Mouse (Mus musculus): ENCODE data around the gene Olfr871. TPM values are rescaled to one million over a fixed set of nuclear protein-coding genes. Genes with fewer than 3 reads are reported as not detected.
"Not testable (repeated sequence)": the region's sequence is repeated elsewhere in the genome, so short reads cannot be mapped to it uniquely, and the experiment has no call there.

Gene Olfr871
- not detected in 2 replicates for polyA plus RNA-seq (2012; rRNA removed)

DNA sequence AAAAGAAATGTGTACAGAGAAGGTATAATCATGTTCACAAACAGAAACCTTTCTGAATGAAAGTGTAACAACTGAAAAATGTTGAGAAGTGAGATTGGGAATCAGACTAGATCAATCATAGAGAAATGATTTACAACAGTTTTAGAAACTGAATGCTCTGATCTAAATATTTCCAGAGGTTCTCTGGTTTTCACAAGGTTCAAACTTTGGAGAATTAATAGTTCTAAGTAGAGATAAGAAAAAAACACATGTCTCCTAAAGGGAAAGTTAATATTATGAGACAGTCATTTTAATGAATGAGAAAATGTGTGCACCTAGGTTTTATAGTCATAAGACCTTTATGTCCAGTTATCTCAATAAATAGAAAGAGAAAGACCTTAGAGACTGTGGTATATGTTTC, at the start of gene Olfr871:
Gene Olfr871, plus strand, starts transcription at position 301 of the 400 bp plus-strand sequence.
- no peak for TF ChIP-seq POLR2A (IDR thresholded peaks at IDR 0.05; ENCODE audit: borderline replicate concordance, extremely low read depth, low read depth, low read length)
- no peak for TF ChIP-seq CTCF (IDR thresholded peaks at IDR 0.05; ENCODE audit: insufficient read depth, low read length)
- Histone ChIP-seq H3K4me1 (ENCODE audit: control insufficient read depth, insufficient read depth, low read length) (no peaks in the 10 kb centered on the region), H3K4me3 (replicated peaks; ENCODE audit: extremely low read depth, low read depth, low read length) (no peak within 1 kb of the TSS)
- no peak for DNase-seq

DNA sequence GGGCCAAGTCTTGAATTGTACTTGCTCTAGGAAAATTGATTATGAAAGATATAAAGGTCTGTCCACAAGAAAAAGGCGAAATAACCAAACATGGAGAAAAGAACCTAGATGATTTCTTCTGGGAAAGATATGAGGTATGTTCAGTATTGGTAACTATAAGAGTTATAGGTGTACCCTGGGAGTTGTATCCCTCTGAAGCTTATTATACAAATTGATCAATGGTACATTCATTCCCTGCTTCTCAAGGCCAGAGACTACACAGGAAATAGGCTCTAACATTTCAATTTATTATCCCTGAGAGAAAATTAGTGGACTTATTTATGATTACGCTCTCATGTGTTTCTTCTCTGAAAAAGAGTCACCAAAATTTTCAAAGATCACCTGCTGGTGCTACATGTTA, 38.0 kb upstream of the Olfr871 start, which contains the start of gene Olfr870:
Gene Olfr870, minus strand, starts transcription at position 101 of the 400 bp plus-strand sequence.
- H3K4me3 ChIP-seq (replicated peaks; ENCODE audit: extremely low read depth, low read depth, low read length): no peak within 1 kb of the TSS
- no peak for DNase-seq
- TF ChIP-seq CTCF (IDR thresholded peaks at IDR 0.05; ENCODE audit: insufficient read depth, low read length) (no peak), POLR2A (IDR thresholded peaks at IDR 0.05; ENCODE audit: borderline replicate concordance, extremely low read depth, low read depth, low read length) (no peak)
- H3K4me1 ChIP-seq (ENCODE audit: control insufficient read depth, insufficient read depth, low read length): no peaks in the 10 kb centered on the region
- 71% methylated on average over 2 of the region's 2 CpGs for WGBS

DNA sequence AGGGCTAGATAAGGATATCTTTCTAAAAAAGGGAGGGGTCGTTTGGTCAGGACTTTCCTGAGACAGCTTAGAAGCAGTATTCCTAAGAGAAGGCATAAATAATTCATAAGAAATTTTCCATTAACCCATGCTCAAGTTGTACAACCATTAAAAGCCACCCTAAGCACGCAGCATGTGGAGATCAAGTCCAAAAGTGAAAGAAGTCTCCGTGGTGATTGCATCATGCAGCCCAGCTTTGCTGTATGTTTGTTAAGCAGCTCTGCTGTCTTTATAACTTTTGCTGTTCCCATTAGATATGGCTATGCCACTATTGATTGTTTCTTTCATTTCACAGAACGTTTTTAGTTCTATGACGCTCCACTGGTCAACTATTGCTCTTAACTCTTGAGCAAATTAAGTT, 32.5 kb upstream of the Olfr871 start:
- Histone ChIP-seq H3K4me1 (ENCODE audit: control insufficient read depth, insufficient read depth, low read length) (no peaks in the 10 kb centered on the region), H3K4me3 (replicated peaks; ENCODE audit: extremely low read depth, low read depth, low read length) (no peak overlapping the region)
- 55% methylated on average over 5 of the region's 5 CpGs for WGBS
- no peak for TF ChIP-seq POLR2A (IDR thresholded peaks at IDR 0.05; ENCODE audit: borderline replicate concordance, extremely low read depth, low read depth, low read length)
- no peak for TF ChIP-seq CTCF (IDR thresholded peaks at IDR 0.05; ENCODE audit: insufficient read depth, low read length)
- DNase-seq: no peak

DNA sequence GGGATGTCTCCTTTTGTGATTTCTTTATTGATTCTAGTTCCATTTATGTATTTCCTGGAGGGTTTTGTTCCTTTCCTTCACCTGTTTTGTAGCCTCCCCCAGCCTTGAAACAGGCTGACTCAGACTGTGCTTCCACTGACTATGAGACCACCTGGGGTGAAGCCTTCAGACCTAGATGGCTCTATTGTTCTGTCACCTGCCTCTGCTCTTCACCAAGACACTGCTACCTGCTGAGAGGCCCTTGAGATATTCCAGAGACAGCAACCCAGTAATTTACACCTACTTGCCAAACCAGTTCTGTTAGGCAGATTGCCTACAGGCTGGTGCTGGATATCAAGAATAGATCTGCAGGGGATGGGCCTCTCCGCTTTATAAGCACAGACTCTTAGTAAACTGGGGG, 9.9 kb upstream of the Olfr871 start:
- WGBS: 58% methylated on average over 1 of the region's 1 CpGs
- no peak for DNase-seq
- Histone ChIP-seq H3K4me3 (replicated peaks; ENCODE audit: extremely low read depth, low read depth, low read length) (no peak overlapping the region), H3K4me1 (ENCODE audit: control insufficient read depth, insufficient read depth, low read length) (no peaks in the 10 kb centered on the region)
- TF ChIP-seq POLR2A (IDR thresholded peaks at IDR 0.05; ENCODE audit: borderline replicate concordance, extremely low read depth, low read depth, low read length): no peak
- no peak for TF ChIP-seq CTCF (IDR thresholded peaks at IDR 0.05; ENCODE audit: insufficient read depth, low read length)

- not testable (repeated sequence) for H3K4me3 ChIP-seq (replicated peaks; ENCODE audit: extremely low read depth, low read depth, low read length); DNase-seq; H3K4me1 ChIP-seq (ENCODE audit: control insufficient read depth, insufficient read depth, low read length)
- WGBS: 81% methylated on average over 7 of the region's 7 CpGs
Measured at GRCm38 (mm10) chr9:20203413-20203984, 8.5 kb upstream of the Olfr871 start.

GRCm38 (mm10) chr9:20210812-20211211, 1.2 kb upstream of the Olfr871 start:
- DNase-seq: no peak
- H3K4me3 ChIP-seq (replicated peaks; ENCODE audit: extremely low read depth, low read depth, low read length): no peak overlapping the region
- H3K4me1 ChIP-seq (ENCODE audit: control insufficient read depth, insufficient read depth, low read length): no peaks in the 10 kb centered on the region
- TF ChIP-seq POLR2A (IDR thresholded peaks at IDR 0.05; ENCODE audit: borderline replicate concordance, extremely low read depth, low read depth, low read length) (no peak), CTCF (IDR thresholded peaks at IDR 0.05; ENCODE audit: insufficient read depth, low read length) (no peak)
- 43% methylated on average over 1 of the region's 1 CpGs for WGBS

GRCm38 (mm10) chr9:20211477-20211876, 530 bp upstream of the Olfr871 start:
- DNase-seq: no peak
- TF ChIP-seq CTCF (IDR thresholded peaks at IDR 0.05; ENCODE audit: insufficient read depth, low read length): no peak
- no peak overlapping the region for H3K4me3 ChIP-seq (replicated peaks; ENCODE audit: extremely low read depth, low read depth, low read length)
- WGBS: 42% methylated on average over 2 of the region's 2 CpGs
- no peaks in the 10 kb centered on the region for H3K4me1 ChIP-seq (ENCODE audit: control insufficient read depth, insufficient read depth, low read length)

GRCm38 (mm10) chr9:20236819-20237218, 24.8 kb downstream of the Olfr871 start, which contains the start of gene Olfr872:
Gene Olfr872 (plus strand): TSS chr9:20237119.
- H3K4me3 ChIP-seq (replicated peaks; ENCODE audit: extremely low read depth, low read depth, low read length): no peak within 1 kb of the TSS
- TF ChIP-seq CTCF (IDR thresholded peaks at IDR 0.05; ENCODE audit: insufficient read depth, low read length) (no peak), POLR2A (IDR thresholded peaks at IDR 0.05; ENCODE audit: borderline replicate concordance, extremely low read depth, low read depth, low read length) (no peak)
- no peaks in the 10 kb centered on the region for H3K4me1 ChIP-seq (ENCODE audit: control insufficient read depth, insufficient read depth, low read length)
- DNase-seq: no peak

DNA sequence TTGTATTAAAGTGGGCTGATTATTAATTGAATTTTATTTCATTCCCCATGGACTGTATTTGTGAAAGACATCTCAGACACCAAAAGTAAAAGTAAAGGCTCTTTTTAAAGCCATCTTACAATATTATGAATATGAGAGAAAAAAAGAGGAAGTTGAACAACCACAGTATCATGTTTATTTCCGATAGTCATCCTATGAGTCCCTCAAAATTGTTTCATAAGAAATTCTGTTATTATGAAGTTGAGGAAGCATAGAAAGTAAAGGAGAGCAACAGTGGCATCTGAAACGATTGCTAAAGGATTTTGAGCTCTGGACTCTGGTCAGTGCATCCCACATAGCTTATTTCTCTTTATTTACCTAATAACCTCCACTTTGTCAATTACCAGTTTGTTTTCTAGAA, 25.4 kb downstream of the Olfr871 start:
- DNase-seq: no peak
- WGBS: 60% methylated on average over 2 of the region's 2 CpGs
- no peak for TF ChIP-seq CTCF (IDR thresholded peaks at IDR 0.05; ENCODE audit: insufficient read depth, low read length)
- TF ChIP-seq POLR2A (IDR thresholded peaks at IDR 0.05; ENCODE audit: borderline replicate concordance, extremely low read depth, low read depth, low read length): no peak
- Histone ChIP-seq H3K4me3 (replicated peaks; ENCODE audit: extremely low read depth, low read depth, low read length) (no peak overlapping the region), H3K4me1 (ENCODE audit: control insufficient read depth, insufficient read depth, low read length) (no peaks in the 10 kb centered on the region)

Other genes with a start within 250 kb of the Olfr871 start
- not detected in 2 replicates for gene Olfr866, start 184.2 kb upstream of the Olfr871 start, polyA plus RNA-seq (2012; rRNA removed)
- gene Olfr867, start 154.6 kb upstream of the Olfr871 start, polyA plus RNA-seq (2012; rRNA removed): not detected in 2 replicates
- not detected in 2 replicates for gene Olfr868, start 113.6 kb upstream of the Olfr871 start, polyA plus RNA-seq (2012; rRNA removed)
- not detected in 2 replicates for gene Olfr869, start 83.2 kb upstream of the Olfr871 start, polyA plus RNA-seq (2012; rRNA removed)
- gene Olfr870, start 38.1 kb upstream of the Olfr871 start, polyA plus RNA-seq (2012; rRNA removed): not detected in 2 replicates
- gene Olfr872, start 24.9 kb downstream of the Olfr871 start, polyA plus RNA-seq (2012; rRNA removed): not detected in 2 replicates
- gene Olfr39, start 70.1 kb downstream of the Olfr871 start, polyA plus RNA-seq (2012; rRNA removed): not detected in 2 replicates
- not detected in 2 replicates for gene Olfr873, start 86.3 kb downstream of the Olfr871 start, polyA plus RNA-seq (2012; rRNA removed)
- gene Olfr18, start 123.9 kb downstream of the Olfr871 start, polyA plus RNA-seq (2012; rRNA removed): not detected in 2 replicates
- 3.3 and 5.4 TPM in 2 replicates for gene Zfp560, start 173.0 kb downstream of the Olfr871 start, polyA plus RNA-seq (2012; rRNA removed)
- gene Zfp26, start 248.0 kb downstream of the Olfr871 start, polyA plus RNA-seq (2012; rRNA removed): 1.5 and 2.8 TPM in 2 replicates